Mouse (Mus musculus) heart, postnatal 0 days (tissue): ENCODE results near the gene Helz.

Experiments
- CTCF ChIP-seq: IDR thresholded peaks from 2 replicates; pipeline ENCODE4 v1.5.1; 2016; ENCODE audit warnings: antibody characterized with exemption, control low read depth, low read depth
- EP300 ChIP-seq: IDR thresholded peaks from 2 replicates; pipeline ENCODE4 v1.6.1; 2016; ENCODE audit warnings: antibody characterized with exemption, low read depth

GRCm38 (mm10) chr11:107649458-107649857 lies 101.7 kb downstream of the Helz start:
- TF ChIP-seq EP300 = no peak
- no peak for TF ChIP-seq CTCF
